Mouse (Mus musculus): Measurements from ENCODE around the gene Hnrnpa1.
"Not testable (repeated sequence)": the region's sequence is repeated elsewhere in the genome, so short reads cannot be mapped to it uniquely, and the experiment has no call there.

The Hnrnpa1 gene

GRCm38 (mm10) chr15:103272419-103273279 is 32.4 kb downstream of the Hnrnpa1 start, which contains the start of gene Copz1:
Gene Copz1 (plus strand): TSS chr15:103272714.
- peak; percentile 81 to 91 for DNase-seq (ENCODE audit: low spot score in 2 of 2)

- DNase-seq (ENCODE audit: low spot score in 2 of 2): not testable (repeated sequence)
Measured at GRCm38 (mm10) chr15:103275943-103276342, 35.7 kb downstream of the Hnrnpa1 start.

- no peak for DNase-seq (ENCODE audit: low spot score in 2 of 2)
Measured at GRCm38 (mm10) chr15:103277949-103278348, 37.7 kb downstream of the Hnrnpa1 start.

GRCm38 (mm10) chr15:103279750-103280149 is 39.5 kb downstream of the Hnrnpa1 start:
- no peak for DNase-seq (ENCODE audit: low spot score in 2 of 2)

GRCm38 (mm10) chr15:103280817-103281464 is 40.7 kb downstream of the Hnrnpa1 start:
- DNase-seq (ENCODE audit: low spot score in 2 of 2): no peak

- DNase-seq (ENCODE audit: low spot score in 2 of 2): no peak
Measured at GRCm38 (mm10) chr15:103281465-103282205, 41.4 kb downstream of the Hnrnpa1 start.

GRCm38 (mm10) chr15:103284066-103284465 is 43.8 kb downstream of the Hnrnpa1 start:
- DNase-seq (ENCODE audit: low spot score in 2 of 2): peak in 1 of 2 experiments; percentile 57

GRCm38 (mm10) chr15:103284647-103285046 is 44.4 kb downstream of the Hnrnpa1 start:
- DNase-seq (ENCODE audit: low spot score in 2 of 2): peak in 1 of 2 experiments; percentile 14

- DNase-seq (ENCODE audit: low spot score in 2 of 2): peak in 1 of 2 experiments; percentile 65
Measured at GRCm38 (mm10) chr15:103285778-103286417, 45.7 kb downstream of the Hnrnpa1 start.

GRCm38 (mm10) chr15:103289600-103289999 is 49.4 kb downstream of the Hnrnpa1 start:
- no peak for DNase-seq (ENCODE audit: low spot score in 2 of 2)

GRCm38 (mm10) chr15:103290417-103290816 is 50.2 kb downstream of the Hnrnpa1 start:
- DNase-seq (ENCODE audit: low spot score in 2 of 2): no peak

GRCm38 (mm10) chr15:103290843-103291242 is 50.6 kb downstream of the Hnrnpa1 start:
- no peak for DNase-seq (ENCODE audit: low spot score in 2 of 2)

- no peak for DNase-seq (ENCODE audit: low spot score in 2 of 2)
Measured at GRCm38 (mm10) chr15:103292673-103293345, 52.6 kb downstream of the Hnrnpa1 start.

- no peak for DNase-seq (ENCODE audit: low spot score in 2 of 2)
Measured at GRCm38 (mm10) chr15:103293375-103293774, 53.1 kb downstream of the Hnrnpa1 start.

- DNase-seq (ENCODE audit: low spot score in 2 of 2): no peak
Measured at GRCm38 (mm10) chr15:103294649-103295048, 54.4 kb downstream of the Hnrnpa1 start.

GRCm38 (mm10) chr15:103295851-103296250 is 55.6 kb downstream of the Hnrnpa1 start:
- DNase-seq (ENCODE audit: low spot score in 2 of 2): no peak

Measured in cerebellum, postnatal 4 days (tissue).